Mouse (Mus musculus) cerebellum, adult 11-12 months (tissue): ENCODE measurements at regions not wholly inside any gene's neighbourhood (a gene's known extent, or its start where the extent isn't known, plus 50 kb on each side); places are given as distances from the start of the nearest gene placed in this dataset.

Experiments used
- DNase-seq: peaks from one replicate; pipeline ENCODE4 v3.0.0; 2022

GRCm38 (mm10) chr6:31112293-31113077 lies 153.6 kb upstream of the Klf14 start:
- no peak for DNase-seq

DNA sequence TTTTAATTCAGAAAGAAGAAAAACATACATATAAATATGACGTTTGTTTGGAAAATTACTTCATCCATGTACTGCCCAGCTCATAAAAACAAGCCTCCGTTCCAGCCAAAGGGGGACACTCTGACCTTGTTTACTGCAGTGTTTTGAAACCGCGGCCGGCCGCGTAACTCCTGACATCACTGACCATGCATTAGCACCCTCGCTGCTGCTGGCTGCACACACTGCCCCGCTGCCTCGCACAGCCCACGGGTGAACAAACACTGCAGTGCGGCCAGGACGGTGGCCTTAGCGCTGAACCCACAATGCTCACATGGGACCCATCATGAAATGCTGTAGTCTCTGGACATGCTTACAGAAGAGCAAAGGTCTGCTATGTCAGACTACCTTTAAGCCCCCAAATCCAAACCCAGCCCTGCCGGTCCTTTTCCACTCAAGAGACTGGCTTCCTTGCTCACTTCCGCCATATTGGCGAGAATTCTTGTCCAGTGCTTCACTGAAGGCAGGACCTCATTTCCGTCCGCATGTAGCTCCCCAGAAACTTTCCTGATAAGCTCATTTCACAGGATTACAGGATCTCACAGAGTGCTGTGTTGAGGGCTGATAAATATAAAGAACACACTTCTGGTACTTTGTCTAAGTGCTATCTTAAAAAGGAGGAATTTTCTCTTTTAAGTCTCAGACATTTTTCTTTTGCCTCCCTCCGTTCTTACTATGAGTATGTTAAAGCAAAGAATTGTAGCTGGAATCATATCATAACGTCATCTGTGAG lies 154.9 kb upstream of the Klf14 start:
- no peak for DNase-seq

DNA sequence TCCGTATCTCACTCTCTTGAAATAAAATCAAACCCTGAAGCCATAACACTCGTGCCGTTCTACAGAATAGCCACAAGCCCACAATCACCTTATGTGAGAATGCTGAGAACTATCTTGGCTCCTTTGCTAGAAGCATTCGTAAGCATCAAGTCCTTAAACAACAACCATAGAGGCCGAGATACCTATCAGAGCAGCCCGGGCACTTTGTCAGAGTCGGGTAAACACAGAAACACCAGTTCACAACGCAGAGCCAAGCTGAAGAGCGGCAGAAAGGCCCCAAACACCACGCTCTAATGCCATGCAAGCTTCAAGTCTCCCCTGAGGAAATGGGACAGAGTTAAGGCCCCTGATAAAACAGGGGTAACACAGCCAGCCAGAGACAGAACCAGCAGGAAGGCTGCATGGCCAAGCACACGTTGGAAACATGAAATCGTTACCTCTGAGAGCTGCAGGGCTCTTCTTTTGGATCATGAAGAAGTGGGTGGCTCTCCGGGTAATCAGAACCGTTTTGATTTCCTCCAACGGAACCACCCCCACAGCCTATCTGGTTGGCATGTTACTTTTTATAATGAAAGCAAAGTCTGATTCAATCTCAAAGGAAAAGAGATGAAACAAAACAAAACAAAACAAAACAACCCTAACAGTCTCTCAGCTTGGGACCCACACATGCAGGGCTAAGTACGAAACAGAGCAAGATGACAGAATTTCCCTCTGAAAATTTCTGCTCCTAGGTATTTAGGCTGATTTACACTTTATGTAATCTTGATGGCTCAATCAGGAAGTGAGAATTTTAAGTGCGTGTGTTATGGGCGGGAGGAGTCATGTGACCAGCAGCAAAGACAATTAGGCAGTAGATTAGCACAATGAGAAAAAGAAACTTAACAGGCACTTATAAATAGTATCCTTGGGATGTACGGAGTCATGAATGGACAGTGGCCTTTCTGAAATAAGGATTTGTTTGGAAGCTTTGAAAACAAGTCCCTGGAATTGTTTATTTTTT lies 155.8 kb upstream of the Klf14 start:
- DNase-seq: no peak

DNA sequence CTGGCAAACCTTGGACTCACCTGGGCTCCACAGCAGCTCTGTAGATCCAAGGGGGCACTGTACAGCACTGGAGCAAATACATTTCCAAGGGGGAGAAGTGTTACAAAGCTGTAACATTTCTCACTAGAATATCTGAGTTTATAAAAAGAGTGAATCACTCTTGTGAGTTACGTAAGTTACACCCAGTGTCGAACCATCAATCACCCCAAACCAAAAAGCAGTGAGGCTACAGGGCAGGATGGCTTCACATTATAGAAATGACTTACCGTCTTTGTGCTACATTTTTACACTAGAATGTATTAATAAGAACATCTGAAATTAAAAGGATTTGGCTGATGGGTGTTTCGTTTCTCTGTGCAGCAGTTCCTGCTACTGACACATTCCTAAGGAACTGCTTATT lies 156.7 kb upstream of the Klf14 start:
- no peak for DNase-seq

DNA sequence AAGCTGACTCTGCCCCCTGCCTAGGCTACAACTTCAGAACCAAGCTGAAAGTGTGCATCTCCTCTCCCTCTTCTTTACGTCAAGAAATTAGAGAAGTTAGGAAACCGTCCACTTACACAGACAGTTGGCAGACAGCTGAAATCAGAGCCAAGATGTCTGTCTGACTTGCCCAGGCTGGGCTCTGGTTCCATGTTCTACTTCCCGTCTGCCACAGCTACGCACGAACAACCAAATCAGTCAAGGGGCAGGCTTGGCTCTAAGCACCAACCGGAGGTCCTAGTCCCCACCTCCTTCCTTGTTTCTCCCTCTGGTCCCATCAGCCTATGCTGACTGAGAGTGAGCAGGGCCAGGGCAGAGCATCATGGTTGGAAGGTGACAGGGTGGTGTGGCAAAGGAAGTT lies 157.5 kb upstream of the Klf14 start:
- no peak for DNase-seq

GRCm38 (mm10) chr6:31117666-31118065 lies 158.8 kb upstream of the Klf14 start:
- DNase-seq: no peak

- DNase-seq: no peak
These were observed 162.1 kb upstream of the Klf14 start for GRCm38 (mm10) chr6:31121008-31121407.

- DNase-seq: no peak
These were observed 164.0 kb upstream of the Klf14 start for GRCm38 (mm10) chr6:31122895-31123294.

- DNase-seq: no peak
These were observed 164.6 kb upstream of the Klf14 start for GRCm38 (mm10) chr6:31123342-31123990.

GRCm38 (mm10) chr6:31124076-31124475 lies 165.2 kb upstream of the Klf14 start:
- DNase-seq: no peak

DNA sequence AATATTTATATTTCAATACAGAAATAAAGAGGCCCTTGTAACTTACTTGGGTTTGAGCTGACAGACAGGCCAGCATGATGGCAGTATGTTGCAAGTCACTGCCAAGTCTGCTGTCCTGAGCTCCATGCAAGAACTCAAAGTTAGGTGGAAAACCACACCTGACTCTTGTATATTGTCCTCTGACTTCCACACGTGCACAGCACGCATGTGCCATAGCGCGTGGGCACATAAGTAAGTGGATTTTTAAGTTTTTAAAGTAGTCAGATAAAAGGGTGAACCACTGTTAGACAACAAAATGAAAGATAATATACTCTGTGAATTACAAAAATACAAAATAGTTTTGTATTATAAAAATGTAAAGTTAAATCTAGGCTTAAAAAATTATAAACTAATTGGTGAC lies 166.0 kb upstream of the Klf14 start:
- no peak for DNase-seq

DNA sequence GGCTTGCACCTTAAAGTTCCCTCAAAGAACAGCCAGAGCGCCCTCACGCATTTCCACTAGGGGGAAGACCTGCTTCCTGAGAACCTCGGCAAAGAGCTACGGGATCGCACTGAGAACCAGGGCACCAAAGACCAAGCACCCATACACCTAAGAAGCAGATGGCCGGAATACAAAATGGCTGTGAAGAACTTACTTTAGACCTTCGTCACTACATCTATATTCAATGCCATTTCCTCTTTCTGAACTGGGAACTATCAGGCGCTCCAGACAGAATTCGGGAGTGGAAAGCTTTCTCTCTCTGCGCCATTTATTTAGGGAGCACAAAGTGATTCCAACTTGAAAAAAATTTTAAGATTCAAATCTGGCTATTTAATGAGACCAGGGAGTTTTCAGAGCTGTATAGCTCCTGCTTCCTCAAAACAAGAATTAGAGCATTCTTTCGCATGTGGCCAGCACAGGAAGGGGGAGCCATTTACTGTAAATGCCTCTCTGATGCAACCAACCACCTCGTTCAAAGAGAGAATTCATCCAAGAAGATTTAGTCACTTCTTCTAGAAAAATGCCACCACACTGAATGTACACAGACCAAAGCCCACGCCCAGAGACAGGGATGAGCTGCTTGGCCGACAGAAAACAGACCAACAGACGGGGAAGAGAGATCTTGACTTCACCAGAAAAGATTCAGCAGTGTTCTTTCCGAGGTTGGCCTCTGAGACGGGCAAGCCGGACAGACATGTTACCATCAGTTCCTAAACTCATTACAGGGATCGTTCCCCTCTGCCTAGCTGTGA lies 166.6 kb upstream of the Klf14 start:
- no peak for DNase-seq

DNA sequence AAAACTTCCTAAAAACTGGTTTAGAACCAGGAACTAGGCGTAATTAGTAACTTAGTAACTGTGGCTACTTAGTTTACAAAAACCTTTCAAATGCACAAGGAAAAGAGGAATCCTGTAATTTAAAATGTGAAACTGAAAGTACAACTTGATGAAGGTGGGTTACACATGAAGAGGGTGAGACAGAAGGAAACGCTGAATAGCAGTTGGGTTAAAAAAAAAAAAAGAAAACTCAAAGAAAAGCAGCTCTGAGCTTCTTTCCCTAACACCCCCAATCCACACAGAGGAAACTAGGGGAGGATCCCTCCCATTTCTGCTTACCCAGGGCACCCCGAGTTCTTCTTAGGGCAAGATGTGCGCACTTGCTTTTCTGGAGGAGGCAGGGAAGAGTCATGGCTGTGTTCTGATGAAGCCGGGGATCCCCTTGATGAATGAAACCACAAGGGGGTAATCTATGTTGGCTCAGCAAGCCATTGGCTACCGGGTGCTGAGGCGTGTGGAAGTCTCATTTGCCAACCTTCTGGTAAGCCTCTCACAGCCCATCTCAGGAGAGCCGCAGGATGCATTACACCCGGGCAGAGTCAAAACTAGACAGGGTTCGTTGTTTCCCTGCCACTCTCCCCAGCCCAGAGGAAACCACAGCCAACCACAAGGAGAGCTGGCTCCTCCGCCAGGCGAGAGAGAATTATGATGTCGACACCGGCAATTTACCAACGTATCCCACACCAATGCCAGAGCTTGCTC lies 167.4 kb upstream of the Klf14 start:
- no peak for DNase-seq

- no peak for DNase-seq
These were observed 170.3 kb upstream of the Klf14 start for GRCm38 (mm10) chr6:31129170-31129569.

DNA sequence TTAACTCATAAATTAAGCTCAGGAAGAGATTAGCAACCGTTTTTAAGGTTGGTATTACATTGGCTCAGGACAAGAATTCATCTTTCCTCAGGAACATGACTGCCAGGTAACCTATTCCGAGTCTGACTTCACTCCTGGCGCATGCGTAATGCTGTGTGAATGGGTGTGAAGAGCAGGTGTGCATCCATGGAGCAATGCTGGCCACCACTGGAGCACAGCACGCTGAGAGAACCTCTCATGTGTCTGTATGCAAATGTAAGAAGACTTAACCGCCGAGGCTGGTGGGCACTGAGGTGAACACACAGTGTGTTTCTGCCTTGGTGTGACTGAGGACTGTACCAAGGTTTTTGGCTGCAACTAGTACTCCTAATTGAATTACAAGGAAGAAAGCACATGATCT lies 171.1 kb upstream of the Klf14 start:
- DNase-seq: no peak

GRCm38 (mm10) chr6:31130522-31130921 lies 171.6 kb upstream of the Klf14 start:
- no peak for DNase-seq

- no peak for DNase-seq
These were observed 172.8 kb upstream of the Klf14 start for GRCm38 (mm10) chr6:31131716-31132115.

DNA sequence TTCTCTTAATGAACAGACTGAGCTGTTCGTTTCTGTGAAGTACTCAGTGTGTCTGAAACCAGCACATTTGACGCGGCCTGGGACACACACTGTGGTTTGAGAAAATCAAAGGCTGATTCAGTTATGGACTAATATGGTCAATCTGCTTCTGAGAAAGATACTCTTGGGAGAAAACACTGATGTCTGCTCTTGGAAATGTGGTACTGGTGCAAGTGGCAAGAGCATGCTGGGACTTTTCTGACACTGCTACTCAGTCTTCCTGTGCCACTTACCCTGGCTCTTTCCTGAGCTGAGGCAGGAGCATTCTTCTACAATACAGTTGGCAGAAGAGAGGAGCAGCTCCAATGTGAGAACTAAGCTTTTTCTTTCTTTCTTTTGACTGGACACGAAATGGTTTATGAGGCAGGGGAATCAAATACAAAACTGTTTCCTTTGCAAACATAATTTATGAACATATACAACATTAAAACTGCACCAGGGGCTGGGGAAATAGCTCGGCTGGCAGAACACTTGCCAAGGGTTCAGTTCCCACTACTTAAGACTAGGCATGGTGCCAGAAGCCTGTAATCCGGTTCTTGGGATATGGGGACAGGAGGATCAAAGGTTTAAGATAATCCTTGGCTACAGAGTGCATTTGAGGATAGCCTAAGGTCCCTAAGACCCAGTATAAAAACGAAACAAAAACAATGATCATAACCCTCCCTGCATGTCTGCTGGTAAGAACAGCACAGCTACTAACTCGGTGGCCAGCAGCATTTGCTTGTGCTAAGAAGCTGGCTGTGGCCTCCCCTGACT lies 173.7 kb upstream of the Klf14 start:
- no peak for DNase-seq

- DNase-seq: peak; percentile 43
These were observed 175.2 kb upstream of the Klf14 start for GRCm38 (mm10) chr6:31133896-31134735.
